Comparison of ENCODE assay signal across 14 mouse cellular contexts in genomic region chr6:12358737-12359136, GRCm38 (mm10).
"Had no signal": no experiment of that assay in that cellular context is flagged by ENCODE, and none has a peak within 500 bp of the region (broad histone marks: within the 10 kb centered on the region; RNA-seq: fewer than 3 reads in every experiment).

No protein-coding gene starts in this region.

- H3K4me1 ChIP-seq: liver, embryonic 13.5 days; midbrain, embryonic 10.5 days; neural tube, embryonic 13.5 days; stomach, embryonic 15.5 days had no signal

- H3K4me2 ChIP-seq: liver, embryonic 13.5 days; neural tube, embryonic 13.5 days; stomach, embryonic 15.5 days had no signal

- H3K9ac ChIP-seq: liver, embryonic 13.5 days; liver, postnatal 0 days; neural tube, embryonic 13.5 days; stomach, embryonic 15.5 days had no signal

- H3K27ac ChIP-seq: liver, embryonic 13.5 days; midbrain, embryonic 10.5 days; neural tube, embryonic 13.5 days; stomach, embryonic 15.5 days had no signal

- DNase-seq: kidney, adult 18-20 months; kidney, postnatal 14 days; layer of hippocampus, postnatal 36 days; left cerebral cortex, postnatal 4 days; liver; liver, embryonic 13.5 days; liver, postnatal 0 days; midbrain, embryonic 14.5 days; right cerebral cortex, postnatal 14 days; thymus, adult 2 months; thymus, postnatal 25 days had no signal

- ATAC-seq: liver, postnatal 0 days had no signal

- H3K36me3 ChIP-seq: liver, embryonic 13.5 days; midbrain, embryonic 10.5 days; neural tube, embryonic 13.5 days; stomach, embryonic 15.5 days had no signal

- H3K4me3 ChIP-seq: liver, embryonic 13.5 days; midbrain, embryonic 10.5 days; neural tube, embryonic 13.5 days; stomach, embryonic 15.5 days had no signal

- H3K27me3 ChIP-seq: liver, embryonic 13.5 days; neural tube, embryonic 13.5 days; stomach, embryonic 15.5 days had no signal

- H3K9me3 ChIP-seq: liver, embryonic 13.5 days; midbrain, embryonic 10.5 days; stomach, embryonic 15.5 days had no signal
